Mouse (Mus musculus): ENCODE results near the gene Myo10.

Myo10 gene

GRCm38 (mm10) chr15:25801726-25802125 is 179.4 kb downstream of the Myo10 start:
- DNase-seq (ENCODE audit: low spot score): no peak

- no peak for DNase-seq (ENCODE audit: low spot score)
These were observed 179.9 kb downstream of the Myo10 start for GRCm38 (mm10) chr15:25802194-25802593.

GRCm38 (mm10) chr15:25803111-25803510 is 180.8 kb downstream of the Myo10 start:
- no peak for DNase-seq (ENCODE audit: low spot score)

GRCm38 (mm10) chr15:25805336-25806110 is 183.2 kb downstream of the Myo10 start:
- peak; percentile 68 for DNase-seq (ENCODE audit: low spot score)

- DNase-seq (ENCODE audit: low spot score): no peak
These were observed 184.0 kb downstream of the Myo10 start for GRCm38 (mm10) chr15:25806363-25806762.

GRCm38 (mm10) chr15:25806878-25807277 is 184.6 kb downstream of the Myo10 start:
- no peak for DNase-seq (ENCODE audit: low spot score)

- no peak for DNase-seq (ENCODE audit: low spot score)
These were observed 186.5 kb downstream of the Myo10 start for GRCm38 (mm10) chr15:25808677-25809460.

GRCm38 (mm10) chr15:25809669-25810068 is 187.3 kb downstream of the Myo10 start:
- peak; percentile 28 for DNase-seq (ENCODE audit: low spot score)

- no peak for DNase-seq (ENCODE audit: low spot score)
These were observed 189.5 kb downstream of the Myo10 start for GRCm38 (mm10) chr15:25811834-25812250.

GRCm38 (mm10) chr15:25812479-25812878 is 190.2 kb downstream of the Myo10 start:
- DNase-seq (ENCODE audit: low spot score): no peak

GRCm38 (mm10) chr15:25814535-25814934 is 192.2 kb downstream of the Myo10 start:
- DNase-seq (ENCODE audit: low spot score): no peak

GRCm38 (mm10) chr15:25817191-25817590 is 194.9 kb downstream of the Myo10 start:
- DNase-seq (ENCODE audit: low spot score): no peak

- DNase-seq (ENCODE audit: low spot score): no peak
These were observed 199.7 kb downstream of the Myo10 start for GRCm38 (mm10) chr15:25821981-25822380.

GRCm38 (mm10) chr15:25822656-25823055 is 200.3 kb downstream of the Myo10 start:
- no peak for DNase-seq (ENCODE audit: low spot score)

GRCm38 (mm10) chr15:25826531-25826961 is 204.2 kb downstream of the Myo10 start:
- DNase-seq (ENCODE audit: low spot score): no peak

- DNase-seq (ENCODE audit: low spot score): no peak
These were observed 206.1 kb downstream of the Myo10 start for GRCm38 (mm10) chr15:25828464-25828863.

- DNase-seq (ENCODE audit: low spot score): no peak
These were observed 208.1 kb downstream of the Myo10 start for GRCm38 (mm10) chr15:25830426-25830825.

GRCm38 (mm10) chr15:25834282-25834681 is 212.0 kb downstream of the Myo10 start:
- DNase-seq (ENCODE audit: low spot score): no peak

GRCm38 (mm10) chr15:25834920-25835674 is 212.8 kb downstream of the Myo10 start:
- no peak for DNase-seq (ENCODE audit: low spot score)

- peak; percentile 10 for DNase-seq (ENCODE audit: low spot score)
These were observed 220.2 kb downstream of the Myo10 start for GRCm38 (mm10) chr15:25842462-25843085.

GRCm38 (mm10) chr15:25843086-25843991 is 221.0 kb downstream of the Myo10 start, which contains the start of gene Retreg1:
Retreg1 (plus strand) TSS chr15:25843180.
- DNase-seq (ENCODE audit: low spot score): peak; percentile 81
